Mouse (Mus musculus) ovary, postnatal 14 days (tissue): Measurements from ENCODE around the gene Trim47.

Experiments
- DNase-seq: peaks from one replicate; pipeline ENCODE4 v3.0.0; 2022; ENCODE audit warnings: low spot score

Gene Trim47

DNA sequence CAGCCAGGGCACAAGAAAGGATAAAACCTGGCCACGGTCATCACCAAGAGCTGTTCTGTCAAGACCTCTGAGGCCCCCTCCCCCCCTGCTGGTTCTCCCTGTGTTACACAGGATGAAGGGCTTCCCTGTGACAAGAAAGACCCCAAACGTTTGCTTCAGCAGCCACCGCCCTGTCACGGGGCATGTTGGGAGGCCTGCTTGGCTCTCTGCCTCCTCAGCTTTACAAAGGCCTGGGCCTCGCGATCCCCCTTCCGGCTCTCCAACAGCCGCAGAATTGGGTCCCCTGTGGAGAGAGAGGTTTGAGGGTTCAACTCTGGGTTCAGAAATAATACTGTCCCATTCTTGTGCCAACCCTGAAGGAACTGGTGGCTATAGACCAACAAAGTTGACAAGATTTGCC, 64.5 kb downstream of the Trim47 start:
- DNase-seq = no peak

- no peak for DNase-seq
Measured at GRCm38 (mm10) chr11:116061641-116062415, 65.2 kb downstream of the Trim47 start.

DNA sequence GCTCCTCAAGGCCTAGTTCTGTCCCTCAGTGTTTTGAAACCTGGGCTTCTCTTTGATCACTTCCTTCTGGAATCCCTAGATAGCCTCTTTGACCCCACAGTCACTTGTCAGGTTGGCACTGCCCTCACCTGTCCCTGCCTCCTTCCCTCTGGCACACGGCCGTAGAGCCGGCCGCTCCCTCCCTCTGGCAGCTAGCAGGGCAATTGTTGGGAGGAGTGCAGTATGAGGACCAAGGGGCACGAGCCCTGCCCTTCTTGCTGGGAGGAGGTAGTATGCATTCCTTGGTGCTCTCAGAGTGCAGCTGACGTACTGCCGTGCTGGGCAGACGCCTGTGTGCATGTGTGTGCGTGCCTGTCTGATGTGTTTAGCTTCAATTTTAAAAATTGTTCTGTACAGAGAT, 66.4 kb downstream of the Trim47 start:
- no peak for DNase-seq

GRCm38 (mm10) chr11:116059691-116060025, 67.4 kb downstream of the Trim47 start:
- no peak for DNase-seq

DNA sequence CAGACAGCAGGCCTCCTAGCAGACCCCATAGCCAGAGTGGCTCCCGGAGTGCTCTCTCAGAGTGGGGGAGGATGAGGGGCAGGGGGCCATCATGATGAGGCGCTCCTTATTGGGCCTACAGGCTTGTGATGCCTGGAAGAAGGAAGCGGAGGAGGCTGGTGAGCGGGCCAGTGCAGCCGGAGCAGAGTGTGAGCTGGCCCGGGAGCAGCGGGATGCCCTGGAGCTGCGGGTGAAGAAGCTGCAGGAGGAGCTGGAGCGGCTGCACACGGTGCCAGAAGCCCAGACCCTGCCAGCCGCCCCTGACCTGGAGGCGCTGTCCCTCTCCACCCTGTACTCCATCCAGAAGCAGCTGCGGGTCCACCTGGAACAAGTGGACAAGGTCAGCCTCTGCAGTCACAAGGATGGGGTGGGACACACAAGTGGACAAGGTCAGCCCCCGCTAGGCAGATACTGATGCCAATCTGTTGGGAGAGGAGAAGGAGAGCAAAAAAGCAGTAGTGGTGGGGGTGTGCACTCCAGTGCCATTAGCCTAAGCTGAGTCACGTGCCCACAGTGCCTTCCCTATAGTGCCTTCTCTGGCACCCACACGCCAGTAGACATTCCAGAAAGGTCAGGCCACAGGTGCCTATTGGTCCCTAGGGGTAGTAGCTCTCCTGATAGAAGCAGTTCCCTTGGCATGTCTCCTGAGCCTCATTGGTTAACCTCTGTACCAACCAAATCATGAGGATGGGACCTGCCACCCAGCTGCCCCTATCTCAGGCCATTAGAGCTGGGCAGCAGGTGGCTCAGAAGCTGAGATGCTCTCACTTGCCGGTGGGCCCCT, 67.9 kb downstream of the Trim47 start:
- DNase-seq = no peak

- no peak for DNase-seq
Measured at GRCm38 (mm10) chr11:116058022-116058614, 68.9 kb downstream of the Trim47 start.

DNA sequence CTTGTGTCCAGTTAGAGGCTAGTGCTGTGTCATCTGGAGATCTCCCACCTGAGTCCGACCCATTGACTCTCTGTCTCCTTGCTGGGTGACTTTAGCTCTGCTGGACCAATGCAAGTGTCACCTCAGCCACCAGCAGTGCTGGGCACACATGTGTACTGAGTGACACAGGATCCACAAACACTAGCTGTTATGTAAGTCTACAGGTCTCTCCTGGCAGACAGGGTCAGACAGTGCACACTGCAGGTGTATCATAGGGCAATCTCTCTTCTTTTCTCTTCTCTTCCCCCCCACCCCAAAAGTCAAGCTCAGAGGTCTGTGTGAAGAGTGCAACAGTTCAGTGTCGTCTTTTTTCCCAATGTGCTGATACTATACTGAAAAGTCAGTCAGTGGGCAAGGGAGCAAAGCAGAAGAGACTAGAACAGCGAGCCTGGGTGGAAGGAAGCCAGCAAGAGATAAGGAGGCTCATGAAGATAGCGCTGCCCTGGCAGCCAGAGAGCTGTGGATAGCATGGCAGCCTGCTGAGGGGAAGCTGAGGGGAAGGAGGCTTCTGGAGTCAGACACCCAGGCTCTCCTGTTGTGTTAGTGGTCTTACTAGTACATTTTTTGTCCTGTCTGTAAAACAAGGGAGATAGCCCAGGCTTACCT, 69.7 kb downstream of the Trim47 start:
- DNase-seq = no peak

GRCm38 (mm10) chr11:116055873-116056272, 71.1 kb downstream of the Trim47 start:
- no peak for DNase-seq
